Mouse (Mus musculus) brain, embryonic 18.5 days (tissue): ENCODE results near the gene Uevld.
A peak's percentile ranks its signal among the peaks of the same experiment; 100 is the strongest.
"Not testable (repeated sequence)": the region's sequence is repeated elsewhere in the genome, so short reads cannot be mapped to it uniquely, and the experiment has no call there.

Experiments used
- DNase-seq: peaks from one replicate; pipeline ENCODE4 v3.0.0-alpha.2; 2012; ENCODE audit warnings: low read depth, low spot score

The Uevld gene

DNA sequence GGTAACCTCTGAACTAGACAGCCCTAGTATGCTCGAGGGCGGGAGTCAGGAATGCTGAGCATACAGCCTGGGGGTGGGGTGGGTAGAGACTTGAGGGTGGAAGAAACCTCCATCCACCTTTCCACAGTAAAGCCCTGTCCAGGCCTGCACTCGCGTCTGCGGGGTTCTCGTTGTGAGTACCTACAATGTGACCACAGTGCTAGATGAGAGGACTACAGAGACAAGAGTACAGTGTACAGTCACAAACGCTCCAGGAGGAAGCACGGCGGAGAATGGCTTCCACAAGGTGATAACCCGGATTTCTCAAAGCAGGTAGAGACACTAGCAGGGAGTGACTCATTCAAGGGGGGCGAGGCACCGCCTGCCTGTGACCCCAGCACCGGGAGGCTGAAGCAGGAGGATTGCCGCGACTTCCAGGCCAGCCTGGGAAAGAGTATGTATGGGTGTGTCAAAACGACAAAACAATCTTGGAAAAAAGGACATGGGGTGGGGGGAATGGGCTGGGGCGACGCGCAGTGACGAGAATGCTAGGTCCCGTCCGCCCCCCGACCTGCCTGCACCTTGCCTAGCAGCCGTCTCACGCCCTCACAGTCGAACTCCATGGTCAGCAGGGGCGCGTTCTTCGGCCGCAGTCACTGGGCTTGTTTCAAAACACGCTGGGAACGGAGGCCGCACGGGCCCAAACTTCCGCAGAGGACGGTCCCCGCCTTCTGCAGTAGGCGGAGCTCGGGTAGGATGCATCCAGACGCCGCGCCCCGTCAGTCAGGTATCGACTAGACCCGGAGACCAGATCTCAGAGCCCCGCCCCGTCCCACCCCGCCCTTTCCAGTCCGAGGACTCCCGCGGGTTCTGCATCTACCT lies at the start of gene Uevld:
Gene Uevld (minus strand): TSS at position 697 of the 861 bp plus-strand sequence.
- peak; percentile 74 for DNase-seq

- peak; percentile 46 for DNase-seq
These were observed 49.5 kb upstream of the Uevld start for GRCm38 (mm10) chr7:47007818-47008167.

DNA sequence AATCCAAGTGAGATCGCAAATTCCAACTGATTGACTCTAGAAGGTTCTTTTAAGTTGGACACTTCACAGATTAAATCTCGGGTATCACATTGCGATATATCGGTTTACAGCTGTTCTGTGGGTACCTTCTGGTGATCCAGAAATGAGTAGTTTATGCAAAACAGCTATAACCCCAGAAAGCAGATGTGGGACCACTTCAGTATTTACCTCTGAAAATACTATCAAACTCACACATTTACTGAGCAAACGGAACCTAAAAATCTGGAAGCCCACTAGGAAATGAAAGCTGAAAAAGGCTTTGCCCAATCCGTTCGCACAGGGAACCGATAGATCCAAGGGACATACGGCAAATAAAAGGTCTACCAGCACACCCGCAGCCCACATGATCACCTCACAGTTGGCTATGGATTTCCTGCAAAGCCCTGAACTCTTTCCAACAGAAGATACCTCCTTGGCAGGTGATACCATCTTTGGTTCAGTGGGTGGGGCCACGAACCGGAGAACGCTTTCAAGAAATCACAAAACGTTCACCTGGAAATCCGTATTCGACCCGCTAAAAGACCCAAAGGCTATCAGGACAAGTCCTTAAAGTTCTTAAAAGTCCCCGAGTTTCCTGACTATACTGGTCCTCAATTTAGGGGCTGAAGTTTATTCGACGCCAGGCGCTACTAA lies 48.9 kb upstream of the Uevld start:
- no peak for DNase-seq

DNA sequence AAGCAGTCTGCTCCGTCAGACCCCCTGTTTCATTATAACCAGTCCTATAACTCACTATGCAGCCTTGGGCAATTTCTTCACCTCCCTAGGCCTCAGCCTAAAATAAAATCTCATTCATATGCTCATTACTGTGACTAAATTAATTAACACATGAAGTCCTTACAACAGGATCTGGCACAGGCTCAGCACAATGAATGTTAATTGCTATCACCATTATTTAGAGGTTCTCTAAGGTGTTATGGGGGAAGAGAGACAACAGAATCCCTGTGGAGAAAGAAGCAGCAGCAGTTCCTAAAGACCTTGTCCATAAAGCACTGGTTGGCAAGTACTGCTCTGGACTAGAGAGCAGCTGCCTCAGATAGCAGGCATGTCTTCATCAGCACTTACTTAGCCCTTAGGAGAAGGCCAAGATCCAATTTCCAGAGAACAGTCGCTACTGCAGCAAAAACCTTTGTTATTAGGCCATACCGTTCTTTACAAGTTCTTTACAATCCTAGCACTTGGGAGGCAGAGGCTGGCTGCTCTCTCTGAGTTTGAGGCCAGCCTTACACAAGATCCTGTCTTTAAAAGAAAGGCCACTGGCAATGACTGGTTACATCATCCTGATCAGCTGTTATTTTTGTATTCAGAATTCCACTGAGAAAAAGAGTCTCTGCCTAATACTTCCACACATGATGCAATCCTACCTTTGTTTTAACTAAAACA lies 45.2 kb upstream of the Uevld start:
- DNase-seq: no peak

- no peak for DNase-seq
These were observed 43.6 kb upstream of the Uevld start for GRCm38 (mm10) chr7:47001900-47002275.

DNA sequence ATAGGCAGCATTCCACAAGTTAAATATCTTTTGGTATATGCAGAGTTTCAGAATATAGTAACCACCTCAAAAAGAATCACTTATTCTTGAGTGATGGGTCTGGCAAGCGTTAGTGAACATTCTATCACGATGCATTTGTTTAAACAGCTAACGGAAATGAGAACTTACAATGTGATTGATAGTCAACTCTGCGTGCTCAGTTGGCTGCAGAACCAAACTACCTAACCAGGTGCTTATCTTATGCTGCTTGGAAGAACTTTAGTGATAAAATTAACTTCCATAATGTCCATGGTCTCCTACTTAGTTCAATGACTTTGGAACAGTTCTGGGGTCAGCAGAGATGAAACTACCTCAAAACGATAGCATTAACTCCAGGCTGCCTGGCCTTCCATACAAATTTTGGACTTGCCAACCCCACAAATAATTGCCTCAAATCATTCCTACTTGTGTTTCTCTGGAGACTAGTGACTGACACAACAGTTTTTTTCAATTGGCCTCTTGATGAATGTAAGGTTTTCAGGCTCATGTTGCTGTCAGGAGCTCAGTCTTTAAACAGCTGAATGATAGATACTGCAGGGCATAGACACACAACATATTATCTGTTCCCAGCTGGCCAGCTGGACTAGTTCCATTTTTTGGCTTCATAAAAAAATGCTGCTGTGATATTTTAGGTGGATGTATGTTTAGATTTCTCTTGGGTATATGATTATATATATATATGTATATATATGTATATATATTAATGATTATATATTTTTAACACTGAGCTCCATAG lies 43.0 kb upstream of the Uevld start:
- no peak for DNase-seq

DNA sequence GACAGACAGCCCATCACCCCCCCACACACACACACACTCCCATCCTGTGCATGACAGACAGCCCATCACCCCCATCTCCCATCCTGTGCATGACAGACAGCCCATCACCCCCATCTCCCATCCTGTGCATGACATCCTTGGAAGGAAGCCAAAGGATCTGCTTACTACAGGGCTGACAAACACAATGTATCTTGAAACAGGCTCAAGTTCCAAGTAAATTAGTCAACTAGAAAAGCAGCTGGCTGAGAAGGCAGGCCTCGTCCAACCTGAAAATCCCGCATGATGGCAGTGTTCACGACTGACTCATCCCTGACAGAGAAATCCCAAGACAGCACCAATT lies 42.3 kb upstream of the Uevld start:
- DNase-seq: no peak

DNA sequence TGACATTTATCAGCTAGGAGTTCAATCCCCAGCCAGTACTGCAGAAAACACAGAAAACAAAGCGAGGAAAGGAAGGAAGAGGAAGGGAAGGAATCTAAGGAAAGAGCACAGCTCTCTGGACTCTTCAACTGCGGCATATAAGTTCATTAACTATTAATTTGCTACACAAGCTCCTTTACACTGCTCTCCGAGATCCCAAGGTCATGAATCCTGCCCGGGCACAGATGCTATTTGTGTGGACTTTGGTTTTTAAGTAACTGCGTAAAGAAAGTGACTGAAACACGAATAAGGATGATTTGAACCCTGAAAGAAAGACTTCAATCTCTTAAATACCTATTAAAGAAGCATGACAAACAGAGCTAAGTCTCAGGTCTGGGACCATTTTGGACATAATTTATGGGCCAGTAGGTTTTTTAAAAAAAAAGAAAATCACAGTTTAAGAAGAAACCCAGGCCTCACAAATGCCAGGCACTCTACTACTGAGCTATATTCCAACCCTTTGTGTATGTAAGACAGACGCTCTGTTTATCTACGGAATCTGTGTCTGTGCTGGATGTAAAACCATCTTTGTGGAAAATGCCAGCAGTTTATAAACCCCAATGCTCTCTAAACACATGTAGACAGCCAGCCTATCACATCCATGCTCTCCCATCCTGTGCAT lies 41.8 kb upstream of the Uevld start:
- no peak for DNase-seq

GRCm38 (mm10) chr7:46998942-46999341 lies 40.6 kb upstream of the Uevld start:
- DNase-seq: no peak

- no peak for DNase-seq
These were observed 39.5 kb upstream of the Uevld start for GRCm38 (mm10) chr7:46997644-46998395.

DNA sequence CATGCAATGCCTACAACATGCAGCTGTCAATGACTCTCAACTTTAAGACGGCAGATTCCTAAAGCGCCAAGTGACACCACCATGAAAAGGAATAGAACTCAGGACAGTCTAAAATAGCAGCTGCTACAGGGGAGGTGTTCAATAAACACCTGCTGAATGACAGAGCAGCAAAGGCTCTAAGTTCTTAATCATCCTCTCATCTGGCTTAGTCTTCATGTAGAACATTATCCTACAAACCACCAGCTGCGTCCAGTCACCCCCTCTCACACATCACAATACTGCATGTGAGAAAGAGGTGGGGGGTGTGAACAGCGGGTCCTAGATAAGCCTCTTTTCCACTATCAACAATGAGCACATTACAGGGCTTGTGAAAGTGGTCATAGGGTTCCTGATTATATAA lies 38.7 kb upstream of the Uevld start:
- DNase-seq: no peak

- DNase-seq: no peak
These were observed 37.2 kb upstream of the Uevld start for GRCm38 (mm10) chr7:46995558-46995957.

- no peak for DNase-seq
These were observed 34.8 kb upstream of the Uevld start for GRCm38 (mm10) chr7:46993079-46993478.

DNA sequence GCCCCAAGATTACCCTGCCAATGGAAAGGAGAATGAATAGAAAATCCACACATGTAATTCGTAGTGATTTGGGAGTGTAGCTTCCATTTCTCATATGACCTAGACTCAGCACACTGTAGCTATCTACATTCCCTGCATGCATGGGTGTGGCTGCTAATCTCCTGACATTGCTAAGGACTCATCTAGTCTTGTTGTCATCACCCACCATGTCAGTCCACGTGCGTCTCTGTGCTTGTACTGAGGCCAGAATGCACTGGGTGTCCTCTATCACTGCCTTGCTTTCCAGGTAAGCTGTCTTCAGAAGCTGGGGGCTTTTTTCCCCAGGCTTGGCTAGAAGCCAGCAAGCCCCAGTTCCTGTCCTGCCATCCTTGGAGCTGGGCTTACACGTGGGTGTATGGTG lies 31.1 kb upstream of the Uevld start:
- not testable (repeated sequence) for DNase-seq

GRCm38 (mm10) chr7:46987073-46987472 lies 28.7 kb upstream of the Uevld start:
- no peak for DNase-seq

- no peak for DNase-seq
These were observed 28.3 kb upstream of the Uevld start for GRCm38 (mm10) chr7:46986646-46987045.

DNA sequence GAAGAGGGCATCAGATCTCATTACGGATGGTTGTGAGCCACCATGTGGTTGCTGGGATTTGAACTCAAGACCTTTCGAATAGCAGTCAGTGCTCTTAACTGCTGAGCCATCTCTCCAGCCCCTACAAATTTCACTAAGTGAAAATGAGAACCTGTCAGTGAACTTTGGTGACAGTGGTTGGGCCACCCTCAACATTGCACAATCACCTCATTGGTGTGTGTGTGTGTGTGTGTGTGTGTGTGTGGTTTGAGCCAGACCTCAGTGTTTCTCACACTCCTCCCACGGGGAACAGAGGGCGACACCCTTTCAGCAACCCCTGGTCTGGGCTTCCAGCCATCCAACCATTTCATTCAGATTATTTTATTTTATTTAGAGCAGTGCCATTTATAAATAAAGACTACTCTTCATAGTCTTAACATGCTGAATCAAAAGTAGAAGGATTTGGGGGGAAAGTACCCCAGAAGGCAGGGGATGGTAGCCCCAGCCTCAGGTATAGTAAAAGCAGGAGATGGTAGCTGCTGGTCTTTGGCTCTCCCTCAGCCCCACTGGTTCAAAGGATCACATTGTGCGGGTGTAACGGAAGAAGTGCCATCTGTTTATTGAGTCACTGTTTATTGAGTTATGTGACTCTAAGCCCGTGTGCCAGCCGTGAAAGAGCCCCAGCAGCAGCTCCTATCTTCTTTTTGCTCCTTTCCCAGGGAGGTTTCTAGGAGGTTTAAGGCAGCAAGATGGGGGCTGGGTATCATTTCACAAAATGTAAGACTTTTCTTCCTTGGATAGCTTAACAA lies 27.6 kb upstream of the Uevld start:
- DNase-seq: no peak

DNA sequence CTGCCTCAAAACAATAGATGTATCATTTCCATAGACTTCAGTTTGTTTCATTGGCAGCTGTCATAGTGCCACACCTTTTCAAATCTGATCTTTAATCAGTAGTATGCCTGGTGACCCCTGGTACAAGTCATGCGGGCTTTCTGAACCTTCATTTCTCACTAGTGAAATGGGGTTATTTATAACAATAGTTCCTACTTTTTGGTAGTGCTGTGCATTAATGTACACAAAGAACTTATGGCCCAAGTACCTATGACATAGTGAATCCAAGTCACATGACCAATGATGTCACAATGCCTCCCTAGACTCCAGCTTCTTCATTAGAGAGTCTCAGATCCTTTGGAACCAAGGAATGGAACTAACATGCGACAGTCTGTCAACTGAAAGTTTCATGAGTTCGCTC lies 25.0 kb upstream of the Uevld start, which contains the start of gene Gm9999:
Gene Gm9999 (plus strand): TSS at position 301 of the 400 bp plus-strand sequence.
- no peak for DNase-seq

DNA sequence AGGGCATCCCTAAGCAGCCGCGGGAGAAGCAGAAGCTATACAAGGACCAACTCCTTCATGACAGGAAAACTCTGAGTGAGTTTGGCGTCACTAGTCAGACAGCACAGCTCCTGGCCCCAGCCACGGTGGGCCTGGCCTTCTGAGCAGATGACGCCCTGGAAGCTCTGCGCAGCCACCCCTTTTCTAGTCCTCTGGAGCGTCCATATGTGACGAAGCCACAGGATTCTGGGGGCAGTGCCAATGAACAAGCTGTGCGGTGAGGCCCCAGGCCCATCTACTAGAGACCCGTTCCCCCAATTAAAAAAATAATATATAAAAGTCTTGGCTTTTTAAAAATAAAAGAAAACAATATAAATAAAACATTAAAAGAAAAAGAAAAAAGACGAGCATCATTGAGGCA lies 17.1 kb upstream of the Uevld start:
- DNase-seq: no peak

DNA sequence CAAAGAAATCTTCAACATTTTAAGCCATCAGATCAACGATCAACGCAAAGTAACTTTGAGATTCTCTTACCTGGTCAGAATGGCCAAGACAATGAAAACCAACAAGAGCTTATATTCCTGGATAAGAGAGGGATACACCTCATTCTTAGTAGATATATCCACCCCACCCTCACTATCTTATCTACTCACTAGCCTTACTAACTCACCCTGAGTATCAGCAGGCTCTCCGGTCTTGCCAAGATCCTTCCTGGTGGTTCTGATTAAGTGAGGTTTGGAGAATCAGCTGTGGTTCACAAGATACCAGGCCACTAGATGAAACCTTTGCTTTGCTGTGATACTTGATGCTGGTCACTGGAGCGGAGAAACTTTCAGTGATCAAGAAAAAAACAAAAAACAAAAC lies 16.3 kb upstream of the Uevld start:
- DNase-seq: no peak
